In the genomic region with DNA sequence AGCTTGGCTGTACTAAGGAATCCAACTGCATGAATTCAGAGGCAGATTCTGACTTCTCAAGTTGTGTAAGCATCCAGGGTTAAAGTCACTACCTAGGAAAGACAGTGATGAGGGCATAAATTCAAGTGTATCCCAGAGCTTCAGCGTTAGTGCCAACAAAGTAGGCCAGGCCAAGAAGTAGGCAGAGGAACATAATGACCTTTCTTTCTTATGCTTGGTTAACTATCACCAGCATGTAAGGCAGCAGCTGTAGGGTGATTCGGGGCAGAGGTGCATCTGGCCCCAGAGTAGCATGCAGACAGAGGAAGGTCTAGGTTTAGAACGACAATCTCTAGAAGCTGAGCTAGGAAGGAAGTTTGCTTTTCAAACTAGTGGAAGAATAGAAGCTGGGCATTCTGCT, we compare ENCODE assay signal across 21 mouse cellular contexts.
A peak's percentile ranks its signal among the peaks of the same experiment; 100 is the strongest.
DNase-seq lines count a peak whose midpoint lies in the region; ATAC-seq and TF ChIP-seq lines count a peak whose summit lies in the region.
"Had no signal": no experiment of that assay in that cellular context is flagged by ENCODE, and none has a peak within 500 bp of the region (broad histone marks: within the 10 kb centered on the region; RNA-seq: fewer than 3 reads in every experiment).

No protein-coding gene starts in this region.

- intact Hi-C loops in gastrocnemius, adult 2 months (cut with DNase I) = no loop called here

- H3K79me2 ChIP-seq in liver, adult 2 months (ENCODE audit: control insufficient read depth, insufficient read depth, low read length) = peaks cover 7% of the 10 kb centered on the region; the same call in 1 of the 2 replicates

- no peak for DNase-seq in frontal cortex, postnatal 14 days (ENCODE audit: low spot score in 2 of 2)
- peak; percentile 60 for DNase-seq in liver, adult 2 months (ENCODE audit: extremely low read depth, low read depth, low spot score)
- DNase-seq in kidney, adult 2 months = peak; percentile 89
- DNase-seq in kidney, postnatal 14 days = peak; percentile 71
- no peak for DNase-seq in gastrocnemius, adult 2 months
- DNase-seq in thymus, postnatal 0 days (ENCODE audit: low spot score) = no peak
- DNase-seq: cerebellum, adult 18-20 months; gastrocnemius, postnatal 36 days; layer of hippocampus, adult 9-11 months; lung, postnatal 4 days; right cerebral cortex, postnatal 4 days; thymus, postnatal 14 days had no signal

- WGBS in liver, adult 2 months = 65% methylated on average over 3 of the region's 3 CpGs
- 63% methylated on average over 3 of the region's 3 CpGs for WGBS in liver, embryonic 12.5 days (ENCODE audit: insufficient replicate concordance)
- 17% methylated on average over 3 of the region's 3 CpGs for WGBS in kidney, adult 2 months

- H3K9me3 ChIP-seq in liver, embryonic 12.5 days (replicated peaks) = no peaks in the 10 kb centered on the region
- H3K9me3 ChIP-seq: forebrain, embryonic 12.5 days; intestine, embryonic 15.5 days; limb, embryonic 12.5 days; lung, embryonic 15.5 days had no signal

- no peak overlapping the region for H3K4me3 ChIP-seq in liver, adult 2 months (ENCODE audit: insufficient read depth, low read depth, low read length)
- no peak overlapping the region for H3K4me3 ChIP-seq in liver, embryonic 12.5 days
- H3K4me3 ChIP-seq in kidney, adult 2 months (ENCODE audit: insufficient read depth, low read depth, low read length) = no peak overlapping the region
- H3K4me3 ChIP-seq in gastrocnemius, adult 2 months = no peak overlapping the region
- H3K4me3 ChIP-seq: forebrain, embryonic 12.5 days; intestine, embryonic 15.5 days; limb, embryonic 12.5 days; lung, embryonic 15.5 days had no signal

- no peak overlapping the region; the same call in 1 of the 2 replicates for H3K27ac ChIP-seq in liver, adult 2 months (replicated peaks; ENCODE audit: insufficient read depth, low read depth, low read length)
- no peak overlapping the region for H3K27ac ChIP-seq in liver, embryonic 12.5 days
- H3K27ac ChIP-seq in kidney, adult 2 months (ENCODE audit: insufficient read depth, low read depth, low read length) = peak overlapping the region; percentile 98
- H3K27ac ChIP-seq in gastrocnemius, adult 2 months = no peak overlapping the region
- H3K27ac ChIP-seq: forebrain, embryonic 12.5 days; intestine, embryonic 15.5 days; limb, embryonic 12.5 days; liver, embryonic 14.5 days; lung, embryonic 15.5 days; stomach, postnatal 0 days had no signal

- H3K4me2 ChIP-seq in liver, embryonic 12.5 days = no peak overlapping the region
- H3K4me2 ChIP-seq: forebrain, embryonic 12.5 days; intestine, embryonic 15.5 days; limb, embryonic 12.5 days; lung, embryonic 15.5 days had no signal

- H3K4me1 ChIP-seq in liver, adult 2 months (ENCODE audit: control insufficient read depth, insufficient read depth, low read length) = peaks cover 8% of the 10 kb centered on the region
- H3K4me1 ChIP-seq in liver, embryonic 12.5 days = no peaks in the 10 kb centered on the region
- peaks cover 40% of the 10 kb centered on the region for H3K4me1 ChIP-seq in kidney, adult 2 months (ENCODE audit: control insufficient read depth, insufficient read depth, low read length)
- H3K4me1 ChIP-seq: intestine, embryonic 15.5 days had no signal

- no peak for TF ChIP-seq POLR2A in liver, adult 2 months (IDR thresholded peaks at IDR 0.05; ENCODE audit: extremely low read depth, insufficient read depth, low read length)
- TF ChIP-seq POLR2A in kidney, adult 2 months (IDR thresholded peaks at IDR 0.05; ENCODE audit: low read depth, low read length) = peak; percentile 19

- H3K36me3 ChIP-seq in liver, adult 2 months (ENCODE audit: control insufficient read depth, insufficient read depth, low read length) = no peaks in the 10 kb centered on the region
- no peaks in the 10 kb centered on the region for H3K36me3 ChIP-seq in liver, embryonic 12.5 days
- H3K36me3 ChIP-seq in kidney, adult 2 months (ENCODE audit: control insufficient read depth, insufficient read depth, low read length) = no peaks in the 10 kb centered on the region
- H3K36me3 ChIP-seq: forebrain, embryonic 12.5 days; intestine, embryonic 15.5 days; limb, embryonic 12.5 days; lung, embryonic 15.5 days had no signal

- peak; percentile 13; the same call in 1 of the 2 replicates for ATAC-seq in frontal cortex, adult (ENCODE audit: low TSS enrichment)
- no peak for ATAC-seq in liver, embryonic 12.5 days
- ATAC-seq: intestine, embryonic 15.5 days had no signal

- no peaks in the 10 kb centered on the region for H3K27me3 ChIP-seq in liver, adult 2 months (ENCODE audit: control insufficient read depth, insufficient read depth, low read length)
- H3K27me3 ChIP-seq in liver, embryonic 12.5 days (replicated peaks) = no peaks in the 10 kb centered on the region
- H3K27me3 ChIP-seq in kidney, adult 2 months (replicated peaks; ENCODE audit: control insufficient read depth, insufficient read depth, low read length) = no peaks in the 10 kb centered on the region
- H3K27me3 ChIP-seq: CH12.LX; forebrain, embryonic 12.5 days; intestine, embryonic 15.5 days; limb, embryonic 12.5 days; lung, embryonic 15.5 days had no signal

- no peak for TF ChIP-seq CTCF in liver, adult 2 months (IDR thresholded peaks at IDR 0.05; ENCODE audit: low read depth, low read length)
- no peak for TF ChIP-seq CTCF in kidney, adult 2 months (conservative IDR thresholded peaks at IDR 0.05; ENCODE audit: insufficient read depth, insufficient read length, low read depth, low read length)
- TF ChIP-seq CTCF in gastrocnemius, adult 2 months (IDR thresholded peaks at IDR 0.05) = no peak

- no peak overlapping the region for H3K9ac ChIP-seq in liver, adult 2 months (ENCODE audit: low read depth, low read length)
- no peak overlapping the region for H3K9ac ChIP-seq in liver, embryonic 12.5 days
- H3K9ac ChIP-seq: forebrain, embryonic 12.5 days; intestine, embryonic 15.5 days; limb, embryonic 12.5 days; liver, embryonic 14.5 days; lung, embryonic 15.5 days had no signal

Comparison
In these comparisons a context has a peak if more than half of its experiments do, and no peak if none do; other contexts are left out.
1. DNase-seq: peak in liver, adult 2 months (single experiment), kidney, adult 2 months (single experiment) and kidney, postnatal 14 days (single experiment); none in frontal cortex, postnatal 14 days (0 of 2), gastrocnemius, adult 2 months (single experiment) and thymus, postnatal 0 days (single experiment).